Mouse (Mus musculus): ENCODE results near the gene Foxi2. TPM values are rescaled to one million over a fixed set of nuclear protein-coding genes. Genes with fewer than 3 reads are reported as not detected.

Foxi2 gene
- polyA plus RNA-seq, 1 experiment from 2014 or later: not detected

Other genes starting within 250 kb of the Foxi2 start
- not detected in 2 replicates for gene Nps, start 151.6 kb upstream of the Foxi2 start, polyA plus RNA-seq (2015; fragmentation: Nextera tagmentation; extraction: Ambion mirVana)
- gene Clrn3, start 118.3 kb downstream of the Foxi2 start, polyA plus RNA-seq (2015; fragmentation: Nextera tagmentation; extraction: Ambion mirVana): 0.03 TPM in 1 of 2 replicates, not detected in the other
- 2.8 and 2.9 TPM in 2 replicates for gene Ptpre, start 127.2 kb downstream of the Foxi2 start, polyA plus RNA-seq (2015; fragmentation: Nextera tagmentation; extraction: Ambion mirVana)

Measured in liver, embryonic 15.5 days (tissue).